In genomic region chr13:120015348-120016007, GRCm38 (mm10) we compare ENCODE assay signal across 24 mouse cellular contexts. TPM values are rescaled to one million over a fixed set of nuclear protein-coding genes. Genes with fewer than 3 reads are reported as not detected.
A peak's percentile ranks its signal among the peaks of the same experiment; 100 is the strongest.
DNase-seq lines count a peak whose midpoint lies in the region; ATAC-seq and TF ChIP-seq lines count a peak whose summit lies in the region.
"Not testable (repeated sequence)": the region's sequence is repeated elsewhere in the genome, so short reads cannot be mapped to it uniquely, and the experiment has no call there.
"Had no signal": no experiment of that assay in that cellular context is flagged by ENCODE, and none has a peak within 500 bp of the region (broad histone marks: within the 10 kb centered on the region; RNA-seq: fewer than 3 reads in every experiment).

No protein-coding gene starts in this region.

- H3K4me2 ChIP-seq in forebrain, embryonic 11.5 days (ENCODE audit: low read depth, low read length, severe bottlenecking); intestine, embryonic 14.5 days (ENCODE audit: low read length); limb, embryonic 14.5 days (replicated peaks; ENCODE audit: low read depth, low read length, severe bottlenecking); midbrain, postnatal 0 days (ENCODE audit: low read depth, low read length, poor library complexity, severe bottlenecking); stomach, embryonic 14.5 days (replicated peaks; ENCODE audit: low read depth, low read length): not testable (repeated sequence)

- H3K4me3 ChIP-seq in forebrain, embryonic 11.5 days (ENCODE audit: low read depth, low read length); intestine, embryonic 14.5 days (ENCODE audit: low read depth, low read length); limb, embryonic 14.5 days (replicated peaks; ENCODE audit: low read length); midbrain, postnatal 0 days (ENCODE audit: low read depth, low read length); stomach, embryonic 14.5 days (ENCODE audit: low read depth, low read length): not testable (repeated sequence)

- H3K27ac ChIP-seq in forebrain, embryonic 11.5 days (ENCODE audit: low read depth, low read length); intestine, embryonic 14.5 days (ENCODE audit: low read depth); limb, embryonic 14.5 days (replicated peaks; ENCODE audit: low read depth, low read length); midbrain, postnatal 0 days (ENCODE audit: low read depth, low read length); stomach, embryonic 14.5 days (ENCODE audit: low read length): not testable (repeated sequence)

- peak; percentile 64; the same call in 1 of the 2 replicates for ATAC-seq in common myeloid progenitor, adult 5-6 weeks (replicated peaks; ENCODE audit: low read depth, poor library complexity, severe bottlenecking)
- ATAC-seq in forebrain, embryonic 11.5 days (replicated peaks; ENCODE audit: low FRiP score), result peak; percentile 49; the same call in 1 of the 2 replicates
- ATAC-seq in hematopoietic stem cell, adult 5-6 weeks (replicated peaks in 1 of 2; ENCODE audit: insufficient read depth in 1 of 2, low FRiP score in 2 of 2, low TSS enrichment in 1 of 2, low read depth in 1 of 2, poor library complexity in 2 of 2, severe bottlenecking in 2 of 2), result peak; percentile 65 to 68; a peak in 3 of 4 replicates
- ATAC-seq in intestine, embryonic 14.5 days (replicated peaks; ENCODE audit: low FRiP score, low TSS enrichment, low read depth), result not testable (repeated sequence)
- ATAC-seq in limb, embryonic 14.5 days (ENCODE audit: low FRiP score, low read depth), result 0 out of 2 replicates have a peak, but pooled peaks have one; percentile 6
- peak; percentile 58 for ATAC-seq in megakaryocyte, adult 5-6 weeks (ENCODE audit: poor library complexity, severe bottlenecking)
- peak; percentile 49; the same call in 1 of the 2 replicates for ATAC-seq in midbrain, postnatal 0 days (ENCODE audit: low FRiP score)
- peak; percentile 28; the same call in 1 of the 2 replicates for ATAC-seq in stomach, embryonic 14.5 days (ENCODE audit: insufficient number of reproducible peaks, insufficient read depth, low FRiP score, low read depth)

- 0% methylated on average over 6 of the region's 32 CpGs for whole genome bisulfite sequencing in forebrain, embryonic 11.5 days
- 0% methylated on average over 6 of the region's 32 CpGs for WGBS in intestine, embryonic 14.5 days
- WGBS in limb, embryonic 14.5 days, result 0% methylated on average over 5 of the region's 32 CpGs
- 0% methylated on average over 5 of the region's 32 CpGs for WGBS in midbrain, postnatal 0 days
- 4% methylated on average over 8 of the region's 32 CpGs for WGBS in stomach, embryonic 14.5 days

- not testable (repeated sequence) for H3K9me3 ChIP-seq in forebrain, embryonic 11.5 days (ENCODE audit: control insufficient read depth, low read length); intestine, embryonic 14.5 days (ENCODE audit: control insufficient read depth, low read length); limb, embryonic 14.5 days (ENCODE audit: control insufficient read depth, low read length); midbrain, postnatal 0 days (ENCODE audit: low read length); stomach, embryonic 14.5 days (ENCODE audit: control insufficient read depth, low read depth, low read length)

- TF ChIP-seq POLR2A in limb, embryonic 14.5 days (IDR thresholded peaks at IDR 0.05; ENCODE audit: borderline replicate concordance, extremely low read depth, insufficient read depth, insufficient read length), result not testable (repeated sequence)

- not testable (repeated sequence) for H3K4me1 ChIP-seq in forebrain, embryonic 11.5 days (replicated peaks; ENCODE audit: control insufficient read depth, insufficient read depth, low read length); intestine, embryonic 14.5 days (replicated peaks; ENCODE audit: control insufficient read depth, insufficient read depth, low read length); limb, embryonic 14.5 days (ENCODE audit: control insufficient read depth, insufficient read depth, low read length); midbrain, postnatal 0 days (ENCODE audit: insufficient read depth, low read length); stomach, embryonic 14.5 days (ENCODE audit: control insufficient read depth, insufficient read depth, low read length)

- not testable (repeated sequence) for DNase-seq in forebrain, embryonic 11.5 days (ENCODE audit: low spot score); limb, embryonic 14.5 days (ENCODE audit: low spot score); midbrain, postnatal 0 days (ENCODE audit: low spot score)
- peak; percentile 32 for DNase-seq in intestine, embryonic 14.5 days (ENCODE audit: low spot score)

- H3K27me3 ChIP-seq in forebrain, embryonic 11.5 days (ENCODE audit: control insufficient read depth, insufficient read depth, low read length); intestine, embryonic 14.5 days (replicated peaks; ENCODE audit: control insufficient read depth, insufficient read depth, low read length); limb, embryonic 14.5 days (ENCODE audit: control insufficient read depth, insufficient read depth, low read length); midbrain, postnatal 0 days (ENCODE audit: insufficient read depth, low read length); stomach, embryonic 14.5 days (ENCODE audit: control insufficient read depth, insufficient read depth, low read length): not testable (repeated sequence)

- H3K36me3 ChIP-seq in forebrain, embryonic 11.5 days (ENCODE audit: control insufficient read depth, insufficient read depth, low read length); intestine, embryonic 14.5 days (ENCODE audit: control insufficient read depth, insufficient read depth, low read length); limb, embryonic 14.5 days (ENCODE audit: control insufficient read depth, insufficient read depth, low read length); midbrain, postnatal 0 days (ENCODE audit: insufficient read depth, low read length); stomach, embryonic 14.5 days (ENCODE audit: control insufficient read depth, insufficient read depth, low read length): not testable (repeated sequence)

- H3K9ac ChIP-seq in forebrain, embryonic 11.5 days (ENCODE audit: low read length); intestine, embryonic 14.5 days (ENCODE audit: low read length); limb, embryonic 14.5 days (ENCODE audit: low read depth, low read length, severe bottlenecking); midbrain, postnatal 0 days (replicated peaks; ENCODE audit: low read length, poor library complexity, severe bottlenecking); stomach, embryonic 14.5 days (replicated peaks; ENCODE audit: low read depth, low read length): not testable (repeated sequence)

- TF ChIP-seq CTCF in midbrain, postnatal 0 days (IDR thresholded peaks at IDR 0.05), result not testable (repeated sequence)

RNA-seq across cellular contexts. Expression of gene Gm36079, which starts 11.3 kb away (rescaled TPM):
- total RNA-seq in common myeloid progenitor, adult 5-6 weeks (2017), result not detected in 2 replicates
- not detected in 2 replicates for polyA plus RNA-seq in forebrain, embryonic 11.5 days (2014; fragmentation: Nextera tagmentation; extraction: Ambion mirVana)
- not detected in 2 replicates for total RNA-seq in hematopoietic stem cell, adult 5-6 weeks (2017)
- polyA plus RNA-seq in intestine, embryonic 14.5 days (2014; fragmentation: Nextera tagmentation; extraction: Ambion mirVana), result not detected in 2 replicates
- polyA plus RNA-seq in limb, embryonic 14.5 days (2012; rRNA removed), result not detected in 2 replicates
- polyA plus RNA-seq in limb, embryonic 14.5 days (2014; fragmentation: Nextera tagmentation; extraction: Ambion mirVana), result not detected in 2 replicates
- not detected in 2 replicates for total RNA-seq in megakaryocyte, adult 5-6 weeks (2015)
- total RNA-seq in megakaryocyte, adult 5-6 weeks (2017), result 0.49 TPM in 1 of 2 replicates, not detected in the other
- not detected in 2 replicates for total RNA-seq in midbrain, postnatal 0 days (2014; rRNA removed)
- polyA plus RNA-seq in midbrain, postnatal 0 days (2015; fragmentation: Nextera tagmentation; extraction: Ambion mirVana), result not detected in 2 replicates
- not detected in 2 replicates for polyA plus RNA-seq in stomach, embryonic 14.5 days (2014; fragmentation: Nextera tagmentation; extraction: Ambion mirVana)
- total RNA-seq: adrenal gland, adult 18-20 months; adrenal gland, postnatal 36 days; ES-E14; gastrocnemius, postnatal 10 days; heart, postnatal 14 days; layer of hippocampus, postnatal 10 days; left cerebral cortex, adult 2 months; left cerebral cortex, postnatal 36 days; liver, adult 2 months had no signal
- polyA plus RNA-seq: erythroblast, embryonic 14.5 days; forebrain, embryonic 16.5 days; heart, embryonic 11.5 days; hindbrain, embryonic 15.5 days; liver, adult 2 months; lung, adult 2 months; neural tube, embryonic 13.5 days; stomach, embryonic 15.5 days had no signal

RNA-seq across cellular contexts. Expression of gene Gm21188, which starts 36.5 kb away (rescaled TPM):
- total RNA-seq in common myeloid progenitor, adult 5-6 weeks (2017), result 1.7 and 2.2 TPM in 2 replicates
- not detected in 2 replicates for polyA plus RNA-seq in forebrain, embryonic 11.5 days (2014; fragmentation: Nextera tagmentation; extraction: Ambion mirVana)
- total RNA-seq in hematopoietic stem cell, adult 5-6 weeks (2017), result 3.9 and 8.6 TPM in 2 replicates
- polyA plus RNA-seq in intestine, embryonic 14.5 days (2014; fragmentation: Nextera tagmentation; extraction: Ambion mirVana), result not detected in 2 replicates
- 0.03 TPM in 1 of 2 replicates, not detected in the other for polyA plus RNA-seq in limb, embryonic 14.5 days (2012; rRNA removed)
- polyA plus RNA-seq in limb, embryonic 14.5 days (2014; fragmentation: Nextera tagmentation; extraction: Ambion mirVana), result 0.19 TPM in 1 of 2 replicates, not detected in the other
- total RNA-seq in megakaryocyte, adult 5-6 weeks (2015), result 248 and 273 TPM in 2 replicates
- total RNA-seq in megakaryocyte, adult 5-6 weeks (2017), result 152 and 161 TPM in 2 replicates
- not detected in 2 replicates for total RNA-seq in midbrain, postnatal 0 days (2014; rRNA removed)
- not detected in 2 replicates for polyA plus RNA-seq in midbrain, postnatal 0 days (2015; fragmentation: Nextera tagmentation; extraction: Ambion mirVana)
- polyA plus RNA-seq in stomach, embryonic 14.5 days (2014; fragmentation: Nextera tagmentation; extraction: Ambion mirVana), result not detected in 2 replicates
- total RNA-seq: ES-E14 had no signal
- polyA plus RNA-seq: erythroblast, embryonic 14.5 days; forebrain, embryonic 16.5 days; heart, embryonic 11.5 days; hindbrain, embryonic 15.5 days; liver, adult 2 months had no signal
